Mouse (Mus musculus) liver, adult 2 months (tissue): Measurements from ENCODE around the gene Cap2. TPM values are rescaled to one million over a fixed set of nuclear protein-coding genes. Genes with fewer than 3 reads are reported as not detected.

ENCODE experiments used
- DNase-seq: peaks from one replicate; pipeline ENCODE4 v3.0.0-alpha.2; 2011; ENCODE audit warnings: low read depth, low spot score; ENCODE audit errors: extremely low read depth
- H3K27ac ChIP-seq: fragments of 200-500 bp; replicated peaks from 2 replicates; pipeline ENCODE4 v1.5.1; 2012; ENCODE audit warnings: low read depth, mild to moderate bottlenecking, control low read depth, inconsistent platforms, low read length; ENCODE audit not compliant: insufficient read depth
- H3K27me3 ChIP-seq: fragments of 200-500 bp; 2 replicates; pipeline ENCODE4 v1.6.1; 2012; ENCODE audit warnings: mild to moderate bottlenecking, moderate library complexity, low read length, inconsistent platforms; ENCODE audit not compliant: control insufficient read depth, insufficient read depth
- H3K36me3 ChIP-seq: fragments of 200-500 bp; 2 replicates; pipeline ENCODE4 v1.6.1; 2012; ENCODE audit warnings: low read length, inconsistent platforms; ENCODE audit not compliant: control insufficient read depth, insufficient read depth
- H3K4me1 ChIP-seq: fragments of 200-500 bp; 2 replicates; pipeline ENCODE4 v1.6.1; 2011; ENCODE audit warnings: low read length; ENCODE audit not compliant: control insufficient read depth, insufficient read depth
- H3K4me3 ChIP-seq: fragments of 200-500 bp; 2 replicates; pipeline ENCODE4 v1.5.1; 2011; ENCODE audit warnings: low read depth, mild to moderate bottlenecking, control low read depth, low read length, moderate library complexity; ENCODE audit not compliant: insufficient read depth
- H3K79me2 ChIP-seq: fragments of 200-500 bp; 2 replicates; pipeline ENCODE4 v1.6.1; 2012; ENCODE audit warnings: inconsistent platforms, mild to moderate bottlenecking, low read length, moderate library complexity; ENCODE audit not compliant: control insufficient read depth, insufficient read depth
- H3K9ac ChIP-seq: fragments of 200-500 bp; 2 replicates; pipeline ENCODE4 v1.6.1; 2012; ENCODE audit warnings: low read depth, mild to moderate bottlenecking, control low read depth, inconsistent platforms, low read length
- CTCF ChIP-seq: fragments of 200-500 bp; IDR thresholded peaks from 2 replicates; pipeline ENCODE4 v1.5.1; 2011; ENCODE audit warnings: low read depth, low read length, control low read depth
- POLR2A ChIP-seq: fragments of 200-500 bp; IDR thresholded peaks from 2 replicates; pipeline ENCODE4 v1.6.1; 2011; ENCODE audit warnings: low read length, control low read depth; ENCODE audit not compliant: insufficient read depth; ENCODE audit errors: extremely low read depth
- WGBS: fragments of 180-500 bp; shearing (Covaris S2); methylation state at CpG from one replicate; pipeline ENCODE4 v1.1.7; 2018; 5-methylcytosine and 5-hydroxymethylcytosine counted together
- polyA plus RNA-seq: library from polyadenylated mRNA; depleted of rRNA; stranded (reverse); fragments of >200 nt; gene quantifications from 2 replicates; pipeline ENCODE4 v1.2.3, GENCODE M21; 2012; rRNA removed
- total RNA-seq: library from RNA; depleted of rRNA; stranded (reverse); fragments of >200 nt; gene quantifications from 2 replicates; pipeline ENCODE4 v1.2.3, GENCODE M21; 2014; rRNA removed

The Cap2 gene
- total RNA-seq = 0.09 and 0.13 TPM in 2 replicates
- polyA plus RNA-seq = 0.63 TPM in 1 of 2 replicates, not detected in the other

GRCm38 (mm10) chr13:46501800-46502389 is at the start of gene Cap2:
Cap2 (plus strand) TSS chr13:46501848.
- Histone ChIP-seq H3K27ac (no peak within 1 kb of the TSS), H3K4me3 (peak within 1 kb of the TSS; percentile 28; the same call in 1 of the 2 replicates), H3K79me2 (no peaks in the 10 kb centered on the region), H3K9ac (no peak within 1 kb of the TSS), H3K4me1 (no peaks in the 10 kb centered on the region), H3K36me3 (no peaks in the 10 kb centered on the region), H3K27me3 (peaks cover 10% of the 10 kb centered on the region; the same call in 1 of the 2 replicates)
- DNase-seq = no peak
- TF ChIP-seq CTCF (no peak), POLR2A (no peak)
- WGBS = 4% methylated on average over 42 of the region's 42 CpGs

DNA sequence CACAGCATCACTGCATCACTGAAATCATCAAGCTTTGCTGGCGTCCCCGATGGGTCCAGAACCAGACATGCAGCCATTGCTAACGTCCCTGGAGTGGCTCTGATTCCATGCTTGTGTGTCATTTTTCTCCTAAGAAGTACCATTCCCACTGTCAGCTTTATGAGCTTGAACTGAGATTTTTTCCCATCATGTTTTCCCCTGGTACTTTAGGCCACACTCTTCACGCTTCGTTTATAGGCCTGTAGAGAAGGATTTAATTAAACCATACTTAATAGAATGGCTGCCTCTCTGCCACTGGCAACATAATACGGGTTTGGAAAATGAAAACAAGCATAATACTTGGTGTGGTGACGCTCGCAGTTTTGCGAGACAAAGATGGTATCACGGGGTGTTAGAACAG is 42.1 kb upstream of the Cap2 start:
- H3K4me1 ChIP-seq = no peaks in the 10 kb centered on the region
- no peak overlapping the region for H3K4me3 ChIP-seq
- no peaks in the 10 kb centered on the region for H3K79me2 ChIP-seq
- no peak overlapping the region for H3K9ac ChIP-seq
- H3K27me3 ChIP-seq = no peaks in the 10 kb centered on the region
- DNase-seq = no peak
- no peak for TF ChIP-seq CTCF
- no peak for TF ChIP-seq POLR2A
- 92% methylated on average over 10 of the region's 10 CpGs for WGBS
- no peaks in the 10 kb centered on the region for H3K36me3 ChIP-seq
- H3K27ac ChIP-seq = no peak overlapping the region

DNA sequence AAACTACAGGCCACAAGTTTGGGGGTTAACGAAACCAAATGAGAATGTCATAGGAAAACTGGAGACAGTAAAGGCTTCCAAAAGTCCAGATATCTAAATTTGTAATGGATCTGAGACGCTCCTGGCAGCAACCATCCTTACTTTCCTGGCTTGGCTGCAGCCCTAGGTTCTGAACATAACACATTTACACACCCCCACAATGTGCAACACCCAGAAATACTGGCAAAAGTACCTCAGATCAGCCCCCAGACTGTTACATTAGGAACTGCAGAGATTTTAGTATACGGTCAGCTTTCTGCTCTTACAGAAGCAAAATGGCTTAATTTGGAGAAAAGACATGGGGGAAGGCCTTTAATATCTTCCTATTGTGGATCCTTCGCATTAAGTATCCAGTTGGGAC is 39.4 kb upstream of the Cap2 start:
- H3K4me1 ChIP-seq = no peaks in the 10 kb centered on the region
- H3K4me3 ChIP-seq = no peak overlapping the region
- WGBS = 93% methylated on average over 4 of the region's 4 CpGs
- DNase-seq = no peak
- H3K36me3 ChIP-seq = no peaks in the 10 kb centered on the region
- H3K79me2 ChIP-seq = no peaks in the 10 kb centered on the region
- no peak overlapping the region for H3K9ac ChIP-seq
- no peak for TF ChIP-seq CTCF
- TF ChIP-seq POLR2A = no peak
- no peaks in the 10 kb centered on the region for H3K27me3 ChIP-seq
- no peak overlapping the region for H3K27ac ChIP-seq

DNA sequence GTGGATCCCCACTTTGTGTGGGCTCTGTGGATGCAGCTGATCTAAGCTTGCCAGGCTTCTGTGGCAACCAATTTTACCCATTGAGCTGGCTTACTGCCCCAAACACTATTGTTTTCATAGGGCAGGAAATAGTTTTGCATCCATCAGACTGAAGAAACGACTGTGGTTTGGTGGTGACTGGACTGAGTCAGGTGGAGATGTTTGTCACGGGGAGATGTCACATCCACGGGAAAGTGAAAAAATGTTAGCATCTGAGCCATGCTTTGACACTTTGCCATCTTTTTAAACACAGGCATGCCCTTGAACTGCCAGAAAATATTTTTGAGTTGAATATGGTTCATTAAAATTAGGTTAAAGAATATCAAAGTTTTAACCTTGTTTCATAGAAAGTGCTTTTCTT is 37.9 kb upstream of the Cap2 start:
- Histone ChIP-seq H3K27me3 (no peaks in the 10 kb centered on the region), H3K4me1 (no peaks in the 10 kb centered on the region), H3K9ac (no peak overlapping the region), H3K79me2 (no peaks in the 10 kb centered on the region), H3K36me3 (no peaks in the 10 kb centered on the region), H3K27ac (no peak overlapping the region), H3K4me3 (no peak overlapping the region)
- TF ChIP-seq POLR2A (no peak), CTCF (no peak)
- WGBS = 59% methylated on average over 3 of the region's 3 CpGs
- DNase-seq = no peak

DNA sequence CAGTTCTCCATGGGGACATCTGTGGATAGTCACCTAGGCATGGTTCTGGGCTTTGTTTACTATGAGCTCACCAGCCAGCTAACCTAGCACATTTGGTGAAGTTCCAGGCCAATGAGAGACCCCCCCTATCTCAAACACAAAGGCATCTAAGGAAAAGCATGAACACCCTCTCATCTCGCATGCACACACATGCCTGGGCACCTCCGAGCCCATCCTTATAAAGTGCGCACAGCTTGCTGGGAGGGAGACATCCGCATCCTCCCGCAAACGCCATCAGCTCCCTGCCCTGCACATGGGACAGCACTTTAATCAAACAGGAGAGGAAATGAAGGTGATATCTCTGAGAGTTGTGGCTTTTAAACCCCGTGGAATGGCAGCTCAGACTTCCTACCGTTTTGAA is 33.4 kb upstream of the Cap2 start:
- Histone ChIP-seq H3K36me3 (no peaks in the 10 kb centered on the region), H3K27me3 (no peaks in the 10 kb centered on the region), H3K4me3 (no peak overlapping the region), H3K79me2 (no peaks in the 10 kb centered on the region), H3K9ac (no peak overlapping the region), H3K27ac (no peak overlapping the region), H3K4me1 (no peaks in the 10 kb centered on the region)
- DNase-seq = no peak
- TF ChIP-seq CTCF (no peak), POLR2A (no peak)
- WGBS = 75% methylated on average over 8 of the region's 8 CpGs

DNA sequence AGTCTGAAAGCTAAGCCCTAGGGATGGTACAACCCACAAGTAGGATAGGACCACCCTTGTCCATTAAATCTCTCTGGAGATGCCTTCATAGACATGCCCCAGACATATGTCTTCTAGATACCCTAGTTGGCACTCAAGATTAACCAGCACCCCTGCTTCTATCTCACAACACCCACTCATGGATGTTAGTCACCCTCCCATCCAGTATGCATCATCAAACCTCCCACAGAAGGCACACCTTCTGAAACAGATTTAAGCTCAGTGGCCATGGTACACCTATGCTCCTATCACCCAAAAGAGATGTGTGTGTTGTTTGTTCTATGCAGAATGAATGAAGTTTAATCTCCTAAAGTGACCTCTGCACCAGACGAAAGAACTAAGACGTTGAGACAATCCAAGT is 32.1 kb upstream of the Cap2 start:
- Histone ChIP-seq H3K4me3 (no peak overlapping the region), H3K27me3 (no peaks in the 10 kb centered on the region), H3K9ac (no peak overlapping the region), H3K79me2 (no peaks in the 10 kb centered on the region), H3K4me1 (no peaks in the 10 kb centered on the region), H3K27ac (no peak overlapping the region), H3K36me3 (no peaks in the 10 kb centered on the region)
- no peak for TF ChIP-seq POLR2A
- TF ChIP-seq CTCF = no peak
- 88% methylated on average over 2 of the region's 2 CpGs for WGBS
- DNase-seq = no peak
